7 mouse cellular contexts compared by ENCODE assay signal in genomic region chr19:52922678-52923495, GRCm38 (mm10).
DNase-seq lines count a peak whose midpoint lies in the region; ATAC-seq and TF ChIP-seq lines count a peak whose summit lies in the region.

No protein-coding gene starts in this region.

- H3K9ac ChIP-seq in intestine, postnatal 0 days (ENCODE audit: low read depth, low read length) = no peak overlapping the region

- no peak for TF ChIP-seq POLR2A in small intestine, adult 2 months (IDR thresholded peaks at IDR 0.05; ENCODE audit: low read depth, low read length)

- H3K27me3 ChIP-seq in intestine, postnatal 0 days (replicated peaks; ENCODE audit: control insufficient read depth, insufficient read depth, low read length) = no peaks in the 10 kb centered on the region
- no peaks in the 10 kb centered on the region for H3K27me3 ChIP-seq in small intestine, adult 2 months (ENCODE audit: control insufficient read depth, insufficient read depth, low read length)

- no peak overlapping the region for H3K27ac ChIP-seq in intestine, postnatal 0 days (ENCODE audit: low read depth, low read length)
- H3K27ac ChIP-seq in small intestine, adult 2 months (ENCODE audit: insufficient read depth, low read depth, low read length) = no peak overlapping the region

- H3K4me1 ChIP-seq in intestine, postnatal 0 days (replicated peaks; ENCODE audit: control insufficient read depth, insufficient read depth, low read length) = no peaks in the 10 kb centered on the region
- no peaks in the 10 kb centered on the region for H3K4me1 ChIP-seq in small intestine, adult 2 months (ENCODE audit: control insufficient read depth, insufficient read depth, insufficient read length, low read length)

- intact Hi-C loops in gastrocnemius, postnatal 14 days (cut with DNase I; ENCODE audit: low total_unique reads) = no loop called here
- intact Hi-C loops in left cerebral cortex, postnatal 36 days (cut with DNase I) = loop anchor here (5.0 kb wide), 1 partner anchor 301 kb away; no protein-coding TSS in a partner anchor

- 0 out of 2 replicates have a peak, but pooled peaks cover 6% of the 10 kb centered on the region for H3K9me3 ChIP-seq in intestine, postnatal 0 days (ENCODE audit: control insufficient read depth)

- TF ChIP-seq CTCF in intestine, postnatal 0 days (IDR thresholded peaks at IDR 0.05; ENCODE audit: low read depth) = peak; percentile 80
- TF ChIP-seq CTCF in small intestine, adult 2 months (IDR thresholded peaks at IDR 0.05; ENCODE audit: extremely low read depth, insufficient read length, insufficient replicate concordance, low read depth, low read length) = peak; percentile 80

- 10% methylated on average over 25 of the region's 25 CpGs for WGBS in intestine, postnatal 0 days
- 11% methylated on average over 25 of the region's 25 CpGs for WGBS in small intestine, adult 2 months

- H3K36me3 ChIP-seq in intestine, postnatal 0 days (ENCODE audit: control insufficient read depth, insufficient read depth) = no peaks in the 10 kb centered on the region
- H3K36me3 ChIP-seq in small intestine, adult 2 months (ENCODE audit: control insufficient read depth, insufficient read depth, low read length) = no peaks in the 10 kb centered on the region

- ATAC-seq in intestine, postnatal 0 days = no peak

- DNase-seq in adrenal gland, adult 18-20 months (ENCODE audit: low spot score in 2 of 2) = peak; percentile 33 to 57
- peak; percentile 48 to 57 for DNase-seq in cerebellum, postnatal 36 days
- DNase-seq in gastrocnemius, postnatal 14 days = peak; percentile 23
- peak; percentile 43 to 65 for DNase-seq in left cerebral cortex, postnatal 36 days (ENCODE audit: low spot score in 2 of 2)
- peak; percentile 62 for DNase-seq in mesoderm, embryonic 11.5 days (ENCODE audit: low read depth, low spot score)

- H3K4me3 ChIP-seq in intestine, postnatal 0 days (ENCODE audit: low read depth, low read length) = no peak overlapping the region
- H3K4me3 ChIP-seq in small intestine, adult 2 months (ENCODE audit: low read depth, low read length) = no peak overlapping the region

- peak overlapping the region; percentile 53 for H3K4me2 ChIP-seq in intestine, postnatal 0 days (replicated peaks; ENCODE audit: low read depth)
